Mouse (Mus musculus) left cerebral cortex, postnatal 36 days (tissue): ENCODE measurements around the gene Arid2. TPM values are rescaled to one million over a fixed set of nuclear protein-coding genes. Genes with fewer than 3 reads are reported as not detected.
"Not testable (repeated sequence)": the region's sequence is repeated elsewhere in the genome, so short reads cannot be mapped to it uniquely, and the experiment has no call there.

Experiments
- DNase-seq, 2 experiments: peaks; one replicate each; pipeline ENCODE4 v3.0.0; 2021 to 2022; ENCODE audit warnings: low spot score in 2 of 2, mixed read lengths in 1 of 2
- intact Hi-C: fragments of 180-260 bp; cut with DNase I; formaldehyde crosslinking; loops from one replicate; pipeline ENCODE4 v1.15.1; 2025
- total RNA-seq, 2 experiments: library from RNA; stranded (reverse); gene quantifications; 2 replicates each; pipeline ENCODE4 v1.2.3; 2021

Gene Arid2
- total RNA-seq: 10 to 100 TPM; 32.0 to 38.6 TPM

DNA sequence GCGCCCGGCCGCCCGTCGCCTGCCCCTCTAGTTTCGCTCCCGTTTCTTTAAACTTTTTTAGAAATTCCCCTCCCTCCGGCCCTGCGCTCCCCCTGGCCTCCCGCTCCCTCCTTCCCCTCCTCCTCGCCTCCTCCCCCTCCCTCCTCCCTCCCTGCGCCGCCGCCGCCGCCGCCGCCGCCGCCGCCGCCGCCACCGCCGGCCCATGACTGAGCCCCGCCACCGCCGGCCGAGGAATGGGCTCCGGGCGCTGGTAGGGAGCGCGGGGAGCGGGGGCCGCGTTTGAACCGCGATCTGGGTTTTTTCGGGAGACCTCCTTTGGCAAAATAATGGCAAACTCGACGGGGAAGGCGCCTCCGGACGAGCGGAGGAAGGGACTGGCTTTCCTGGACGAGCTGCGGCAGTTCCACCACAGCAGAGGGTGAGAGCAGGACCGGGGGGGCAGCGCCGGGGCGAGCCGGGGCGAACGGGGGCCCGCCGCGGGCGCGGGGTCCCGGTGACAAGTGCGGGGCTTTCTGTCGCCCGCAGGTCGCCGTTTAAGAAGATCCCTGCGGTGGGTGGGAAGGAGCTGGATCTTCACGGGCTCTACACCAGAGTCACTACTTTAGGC is at the start of gene Arid2:
Gene Arid2 (plus strand): TSS at position 150 of the 607 bp plus-strand sequence.
- DNase-seq: peak; percentile 69 to 77
- intact Hi-C loops: loop anchor here (5.0 to 10.0 kb wide), 5 partner anchors 120 to 563 kb away; no protein-coding TSS in a partner anchor

DNA sequence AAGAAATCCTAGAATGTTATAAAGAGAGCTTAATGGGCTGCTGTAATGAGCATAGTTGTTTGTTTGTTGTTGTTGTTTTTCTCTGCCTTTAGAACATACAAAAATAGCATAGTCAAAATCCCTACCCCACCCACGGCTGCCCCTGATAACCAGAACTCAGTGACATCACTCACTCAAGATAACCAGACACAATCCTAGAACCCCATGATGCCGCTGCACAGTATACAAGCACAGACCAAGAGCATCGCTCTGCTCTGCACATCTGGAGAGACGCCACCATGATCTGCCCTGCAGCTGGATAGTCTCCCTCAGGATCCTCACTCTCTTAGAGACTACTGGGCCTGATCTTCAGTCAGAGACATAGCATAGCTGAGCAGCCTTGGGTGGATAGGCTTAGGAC is 49.2 kb upstream of the Arid2 start:
- DNase-seq: no peak

DNA sequence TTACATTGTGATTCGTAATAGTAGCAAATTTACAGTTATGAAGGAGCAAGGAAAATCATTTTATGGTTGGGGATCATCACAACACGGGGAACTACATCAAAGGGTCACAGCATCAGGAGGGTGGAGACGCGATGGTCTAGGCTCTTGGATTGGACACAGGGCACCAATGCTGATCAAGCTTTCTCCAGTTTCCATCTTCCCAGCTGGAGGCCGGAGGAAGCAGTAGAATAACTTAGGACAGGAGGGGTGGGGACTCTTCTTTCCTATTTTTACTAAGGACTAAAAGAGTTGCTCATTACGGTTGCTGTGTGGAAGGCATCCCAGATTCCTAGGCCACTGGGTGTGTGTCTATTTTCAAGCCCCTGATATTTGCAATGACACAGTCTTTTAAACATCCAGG is 43.1 kb upstream of the Arid2 start:
- DNase-seq: no peak
- intact Hi-C loops: no loop called here

More for the DNA sequence above, 49.2 kb upstream of the Arid2 start:
- intact Hi-C loops: no loop called here

DNA sequence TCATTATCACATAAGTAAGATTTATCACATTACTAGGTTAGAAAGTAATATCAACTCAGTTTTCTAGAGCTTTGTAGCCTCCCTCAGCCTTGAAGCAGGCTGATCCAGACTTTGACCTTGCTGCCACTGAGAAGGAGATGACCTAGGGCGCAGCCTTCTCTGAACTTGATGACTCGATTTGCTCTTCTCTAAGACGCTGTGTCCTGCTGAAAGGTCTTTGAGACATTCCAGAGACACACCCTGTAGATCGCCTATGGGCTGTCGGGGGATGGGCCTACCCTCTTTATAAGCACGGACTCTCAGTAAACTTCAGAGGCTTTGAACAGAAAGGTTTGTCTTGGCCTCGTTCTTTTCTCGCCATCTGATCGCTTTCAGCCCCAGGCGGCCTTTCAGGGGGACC is 42.6 kb upstream of the Arid2 start:
- DNase-seq, intact Hi-C loops: not testable (repeated sequence)

DNA sequence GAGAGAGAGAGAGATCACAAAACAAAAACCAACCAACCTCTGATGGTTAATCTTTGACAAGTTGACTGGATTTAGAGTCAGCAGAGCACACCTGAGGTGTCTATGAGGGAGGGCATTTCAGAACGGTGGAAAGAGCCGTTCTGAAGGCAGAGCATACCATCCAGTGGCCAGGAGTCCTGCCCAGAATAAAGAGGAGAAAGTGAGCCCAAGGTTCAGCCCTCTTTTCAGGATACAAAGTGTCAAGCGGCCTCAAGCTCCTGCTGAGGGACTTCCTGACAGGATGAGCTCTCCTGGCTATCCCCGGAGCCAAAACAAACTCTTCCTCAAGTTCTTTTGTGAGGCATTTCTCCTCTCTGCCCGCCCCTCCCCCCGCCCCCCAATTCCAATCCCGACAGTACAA is 33.5 kb upstream of the Arid2 start:
- intact Hi-C loops: no loop called here
- no peak for DNase-seq

DNA sequence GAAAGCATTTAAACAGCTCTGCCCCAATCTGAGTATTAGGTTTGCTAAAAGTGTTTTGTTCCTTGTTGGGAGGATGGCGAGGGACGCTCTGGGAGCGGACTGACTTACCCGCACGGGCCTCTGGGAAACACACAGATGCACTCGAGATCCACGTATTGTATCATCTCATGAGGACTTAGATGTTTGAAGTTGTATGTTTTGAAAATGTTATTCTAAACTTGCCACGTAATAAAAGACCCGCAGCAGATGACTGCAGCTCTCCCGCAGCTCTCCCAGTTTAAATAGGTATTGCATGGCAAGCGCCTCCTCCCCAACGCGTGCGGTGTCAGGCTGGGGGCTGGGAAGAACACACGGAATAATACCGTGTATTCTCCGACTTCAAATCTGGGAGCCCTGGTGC is 33.0 kb upstream of the Arid2 start:
- no peak for DNase-seq
- intact Hi-C loops: no loop called here

DNA sequence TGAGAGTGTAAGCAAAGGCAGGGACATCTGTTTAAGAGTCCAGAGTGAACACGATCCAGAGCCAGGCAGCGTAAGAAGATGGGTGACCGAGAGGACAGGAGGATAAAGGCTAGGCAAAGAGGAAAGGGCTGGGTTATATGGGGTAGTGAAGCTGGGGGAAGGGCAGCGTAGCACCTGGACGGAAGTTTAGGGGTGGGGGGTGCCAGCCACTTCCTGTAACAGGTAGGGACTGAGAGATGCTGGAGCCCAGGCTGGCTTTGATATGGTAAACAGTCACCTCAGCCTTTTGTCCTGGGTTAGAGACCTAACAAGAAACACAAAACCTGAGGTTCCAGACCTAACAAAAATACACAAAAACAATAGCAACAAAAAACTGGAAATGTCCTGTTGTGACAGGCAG is 29.5 kb upstream of the Arid2 start:
- no peak for DNase-seq
- intact Hi-C loops: no loop called here

DNA sequence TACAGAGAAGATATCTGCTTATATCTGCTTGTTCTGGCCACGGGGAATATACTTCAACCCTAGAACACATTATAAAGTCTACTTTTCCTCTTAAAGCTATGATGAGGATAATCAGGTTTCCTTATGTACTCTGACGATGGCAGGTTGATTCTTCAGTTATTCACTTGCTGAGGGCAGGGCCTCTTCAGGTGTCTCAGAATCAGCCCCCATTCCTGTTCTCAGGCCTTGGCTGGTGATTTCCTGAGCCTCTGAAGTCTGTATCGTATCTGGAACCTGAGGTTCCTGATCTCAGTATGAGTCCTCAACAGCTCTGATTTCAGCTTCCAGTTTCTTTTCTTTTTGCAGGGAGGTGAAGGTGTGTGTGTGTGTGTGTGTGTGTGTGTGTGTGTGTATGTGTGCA is 22.7 kb upstream of the Arid2 start:
- no peak for DNase-seq
- intact Hi-C loops: no loop called here

DNA sequence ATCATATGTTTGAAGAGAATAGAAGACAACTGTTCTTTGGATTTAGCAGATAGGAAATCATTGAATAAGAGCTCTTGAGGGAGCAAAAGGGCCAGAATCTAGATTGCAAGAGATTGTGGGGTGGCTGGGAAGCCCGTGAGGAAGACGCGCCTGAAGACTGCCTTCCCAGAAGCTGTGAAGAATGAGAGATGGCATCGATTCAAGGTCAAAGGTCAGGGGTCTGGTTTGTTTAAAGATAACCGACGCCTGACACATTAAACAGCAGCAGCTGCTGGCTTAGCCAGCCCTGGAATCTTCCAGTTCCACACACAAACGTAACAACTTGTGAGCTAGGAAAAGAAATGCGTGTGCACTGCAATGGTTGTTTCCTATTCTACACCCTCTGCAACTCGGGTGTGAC is 19.4 kb upstream of the Arid2 start:
- intact Hi-C loops: no loop called here
- DNase-seq: no peak

DNA sequence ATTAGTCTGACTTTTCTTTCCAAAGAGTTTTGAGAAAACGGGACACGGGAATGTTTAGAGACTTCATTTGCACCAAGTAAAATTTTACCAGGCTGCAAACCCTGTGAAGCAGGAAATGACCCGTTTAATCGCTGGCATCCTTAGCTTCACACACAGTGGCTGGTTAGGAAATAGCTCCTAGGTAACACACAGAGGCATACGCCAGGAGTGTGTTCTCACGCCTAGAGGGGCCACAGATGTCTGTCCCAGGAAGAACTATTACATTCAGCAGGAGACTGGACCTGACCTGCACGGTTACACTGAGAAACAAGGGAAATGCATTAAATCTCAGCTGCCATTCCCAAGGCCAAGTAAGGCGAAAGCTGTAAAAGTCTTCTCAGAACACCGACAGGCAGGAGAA is 18.7 kb upstream of the Arid2 start:
- intact Hi-C loops: no loop called here
- no peak for DNase-seq

DNA sequence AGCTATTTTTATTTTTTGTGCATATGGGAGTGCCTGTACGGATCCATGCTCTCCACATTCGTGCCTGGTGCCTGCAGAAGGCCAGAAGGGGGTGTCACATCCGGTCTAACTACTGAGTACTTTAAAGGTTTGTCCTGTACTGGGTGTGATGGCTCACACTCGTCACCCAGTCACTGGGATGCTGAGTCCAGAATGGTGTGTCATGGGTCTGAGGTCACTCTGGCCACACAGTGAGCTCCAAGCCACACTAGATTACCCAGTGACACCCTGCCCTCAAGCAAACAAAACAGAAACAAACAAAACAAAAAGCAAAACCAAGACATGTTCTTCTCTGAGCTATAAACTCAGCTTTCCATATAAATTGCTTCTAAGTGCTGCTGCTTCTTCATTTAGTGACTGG is 17.9 kb upstream of the Arid2 start:
- intact Hi-C loops: no loop called here
- DNase-seq: no peak

DNA sequence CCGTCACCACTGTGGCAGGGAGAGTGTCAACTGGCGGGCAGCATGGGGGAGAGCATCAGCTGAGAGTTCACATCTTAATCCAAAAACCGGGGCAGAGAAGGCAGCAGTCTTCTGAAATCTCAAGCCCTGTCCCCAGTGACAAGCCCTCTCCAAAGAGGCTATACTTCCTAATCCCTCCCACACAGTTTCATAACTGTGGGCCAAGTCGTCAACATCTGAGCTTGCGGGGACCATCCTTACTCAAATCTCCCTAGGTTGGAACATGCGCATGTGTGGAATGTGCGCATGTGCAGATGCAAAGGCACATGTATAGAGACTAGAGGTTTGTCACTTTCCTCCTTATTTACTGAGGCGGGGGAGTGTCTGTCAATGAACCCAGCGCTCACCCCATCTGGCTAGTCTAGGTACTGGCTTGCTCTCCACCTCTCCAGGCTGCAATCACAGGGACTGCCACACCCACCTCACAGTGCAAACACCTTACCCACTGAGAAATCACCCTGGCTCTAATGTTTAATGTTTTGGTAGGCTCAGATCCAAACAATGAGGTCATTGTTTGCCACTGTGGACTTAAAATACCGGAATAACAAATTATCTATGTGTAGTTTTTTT is 16.9 kb upstream of the Arid2 start:
- intact Hi-C loops: no loop called here
- no peak for DNase-seq

DNA sequence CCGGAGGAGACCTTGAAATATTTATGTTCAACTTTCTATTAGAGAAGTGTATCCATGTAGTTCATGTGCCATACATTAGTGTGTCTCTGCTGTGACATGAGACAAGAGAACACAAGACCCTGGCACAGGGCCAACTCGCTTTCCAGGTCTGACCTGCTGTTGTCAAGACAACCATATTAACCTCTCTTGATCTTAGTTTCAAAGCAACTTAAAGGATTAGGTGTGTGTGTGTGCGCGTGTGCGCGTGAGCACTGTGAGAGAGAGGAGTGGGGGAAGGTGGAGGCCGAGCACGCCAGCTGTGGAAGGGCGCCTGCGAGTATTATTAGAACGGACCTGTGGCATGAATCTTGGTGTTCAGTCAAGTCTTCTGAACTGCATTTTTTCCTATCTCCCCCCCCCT is 15.0 kb upstream of the Arid2 start:
- no peak for DNase-seq
- intact Hi-C loops: no loop called here

DNA sequence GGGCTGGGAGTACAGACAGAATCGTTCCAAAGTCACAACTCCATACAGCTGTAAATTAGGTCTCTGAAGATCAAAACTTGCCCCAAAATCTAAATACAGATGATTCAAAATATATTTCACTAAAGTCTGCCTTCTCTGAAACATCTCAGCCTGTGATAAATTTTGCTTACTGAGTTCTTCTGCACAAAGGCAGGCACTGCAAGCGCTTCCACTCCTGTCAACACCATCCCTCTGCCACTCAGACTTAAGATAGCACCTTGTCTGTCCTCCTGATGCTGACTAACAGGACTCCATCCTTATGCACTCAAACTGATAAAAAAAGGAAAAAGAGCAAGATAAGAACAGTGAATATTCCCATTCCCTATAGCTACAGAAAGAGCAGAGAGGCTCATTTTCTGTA is 13.0 kb upstream of the Arid2 start:
- intact Hi-C loops: no loop called here
- no peak for DNase-seq

DNA sequence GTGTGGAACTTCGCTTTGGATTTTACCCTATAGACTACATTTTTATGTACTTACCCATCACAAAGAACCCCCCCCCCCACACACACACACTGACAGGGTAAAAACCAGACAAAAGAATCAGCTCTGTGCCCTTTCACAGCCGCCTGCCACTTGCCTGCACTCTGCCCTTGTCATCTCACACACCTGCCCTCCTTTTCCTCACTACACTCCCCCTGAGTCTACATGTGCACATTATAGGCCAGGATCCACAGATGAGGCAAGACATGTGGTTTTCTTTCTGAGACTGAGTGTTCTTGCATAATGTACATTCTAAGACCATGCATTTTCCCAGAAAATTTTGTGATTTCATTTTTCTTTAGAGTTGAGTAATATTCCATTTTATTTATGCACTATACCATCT is 12.1 kb upstream of the Arid2 start:
- no peak for DNase-seq
- intact Hi-C loops: no loop called here

DNA sequence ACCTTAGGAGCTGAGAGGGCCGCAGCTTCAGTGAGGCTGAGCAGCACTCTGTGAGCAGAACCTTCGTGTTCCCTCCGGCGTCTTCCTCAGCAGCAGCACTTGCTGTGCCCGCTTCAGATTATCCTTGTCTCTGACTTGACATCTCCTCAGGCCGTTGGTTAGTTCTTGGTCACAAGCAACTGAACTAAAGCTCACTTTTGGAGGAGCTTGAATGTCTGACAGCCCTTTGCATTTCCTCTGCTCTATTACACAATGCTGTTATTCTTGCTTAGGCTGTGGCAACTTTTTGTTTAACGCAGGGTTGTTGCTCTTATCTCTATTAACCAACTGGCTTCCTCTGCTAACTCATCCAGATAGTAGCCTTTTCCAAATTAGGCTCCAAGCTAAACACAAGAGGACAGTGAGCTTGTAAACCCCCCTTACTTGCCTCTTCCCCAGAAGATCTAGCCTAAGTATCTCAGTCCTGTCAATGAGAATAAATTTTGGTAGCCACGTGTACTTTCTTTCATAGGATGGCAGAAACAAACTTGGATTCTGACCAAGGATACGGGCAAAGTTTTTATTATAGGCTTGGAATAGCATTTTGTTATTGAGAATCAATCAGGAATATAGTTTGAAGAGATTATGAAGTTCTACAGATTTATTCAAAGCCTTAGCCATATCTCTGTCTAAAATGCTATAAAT is 11.4 kb upstream of the Arid2 start:
- intact Hi-C loops: no loop called here
- no peak for DNase-seq

DNA sequence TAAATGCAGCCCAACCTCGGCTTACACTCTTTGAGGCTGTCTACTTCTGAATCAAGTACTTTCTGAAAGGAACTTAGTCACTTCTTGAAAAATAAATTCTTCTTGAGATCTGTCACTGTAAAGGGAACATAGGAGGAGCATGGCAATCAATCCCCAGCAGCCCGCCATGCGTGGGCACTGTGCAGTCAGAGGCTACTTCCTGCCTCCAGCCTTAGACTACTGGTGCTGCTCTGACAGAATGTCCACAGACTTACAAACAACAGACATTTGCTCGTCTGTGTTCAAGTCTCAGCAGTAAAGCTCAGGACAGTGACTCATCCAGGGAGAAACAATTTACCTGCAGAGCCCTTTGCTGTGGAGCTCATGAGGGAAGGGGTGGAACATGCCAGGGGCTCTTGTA is 10.3 kb upstream of the Arid2 start:
- intact Hi-C loops: no loop called here
- no peak for DNase-seq

DNA sequence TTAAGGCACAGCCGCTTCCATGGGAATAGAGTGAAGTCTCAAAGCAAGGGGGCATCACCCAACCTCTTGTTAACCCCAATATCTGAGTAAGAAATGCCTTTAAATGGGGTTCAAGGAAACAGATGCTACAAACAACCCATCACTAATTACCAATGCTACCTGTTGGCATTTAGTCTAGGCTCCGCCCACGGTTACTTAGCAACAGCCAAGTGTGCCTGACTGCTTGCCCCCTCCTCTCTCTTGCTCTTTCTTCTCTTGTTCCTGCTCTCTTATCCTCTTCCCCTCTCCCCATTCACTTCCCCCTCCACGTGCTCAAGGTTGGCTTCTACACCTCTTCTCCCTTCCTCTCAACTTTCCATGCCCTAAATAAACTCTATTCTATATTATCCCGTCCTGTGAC is 6.1 kb upstream of the Arid2 start:
- intact Hi-C loops: loop anchor here (10.0 kb wide), 4 partner anchors 146 to 556 kb away; no protein-coding TSS in a partner anchor

DNA sequence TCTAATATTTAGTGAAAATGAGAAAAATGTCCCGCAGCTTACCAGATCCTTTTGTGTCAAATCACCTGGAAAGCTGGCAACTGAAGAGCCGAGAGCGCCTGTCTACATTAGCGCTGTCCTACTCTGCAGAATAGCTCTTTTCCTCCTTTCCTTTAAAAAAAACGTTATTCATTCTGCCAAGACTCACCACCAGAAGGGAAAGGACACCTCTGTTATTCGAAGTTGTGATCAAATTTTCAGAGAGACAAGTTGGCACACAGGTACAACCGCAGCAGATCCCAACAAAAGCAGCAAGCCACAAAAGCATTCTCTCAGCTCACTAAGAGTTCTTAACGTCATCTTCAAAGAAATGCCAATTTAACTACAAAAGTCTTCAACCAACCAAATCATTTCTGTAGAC is 4.2 kb upstream of the Arid2 start:
- intact Hi-C loops: loop anchor here (10.0 kb wide), 4 partner anchors 148 to 558 kb away; no protein-coding TSS in a partner anchor
- no peak for DNase-seq

More for the DNA sequence above, 6.1 kb upstream of the Arid2 start:
- no peak for DNase-seq

DNA sequence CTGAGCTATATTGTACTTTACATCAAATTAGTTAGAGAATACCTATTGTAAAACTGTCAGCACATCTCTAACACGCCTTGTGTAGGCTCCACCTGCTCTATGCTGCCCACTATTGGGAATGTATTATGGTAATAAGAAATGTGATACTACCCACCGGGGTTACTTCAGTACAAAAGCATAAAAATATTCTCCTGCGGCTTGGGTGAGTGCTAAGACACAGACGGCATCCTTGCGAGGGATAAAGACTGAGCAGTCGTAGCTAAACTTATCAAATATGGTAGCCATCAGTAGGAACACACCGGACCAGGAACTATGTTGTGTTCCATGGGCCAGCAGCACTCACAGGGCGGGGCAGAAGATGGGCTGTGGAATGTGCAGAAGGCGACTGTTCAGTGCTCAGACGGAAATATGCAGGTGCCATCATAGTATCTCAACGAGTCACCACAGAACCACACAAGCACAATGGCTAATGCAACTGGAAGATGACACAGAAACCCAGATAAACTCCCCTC is 3.3 kb upstream of the Arid2 start:
- DNase-seq: peak; percentile 12 to 22
- intact Hi-C loops: loop anchor here (2.0 to 10.0 kb wide), 5 partner anchors 149 to 559 kb away; partner anchors contain the start of gene Ano6
